Mouse (Mus musculus): ENCODE measurements at regions not wholly inside any gene's neighbourhood (a gene's known extent, or its start where the extent isn't known, plus 50 kb on each side); places are given as distances from the start of the nearest gene placed in this dataset.

DNA sequence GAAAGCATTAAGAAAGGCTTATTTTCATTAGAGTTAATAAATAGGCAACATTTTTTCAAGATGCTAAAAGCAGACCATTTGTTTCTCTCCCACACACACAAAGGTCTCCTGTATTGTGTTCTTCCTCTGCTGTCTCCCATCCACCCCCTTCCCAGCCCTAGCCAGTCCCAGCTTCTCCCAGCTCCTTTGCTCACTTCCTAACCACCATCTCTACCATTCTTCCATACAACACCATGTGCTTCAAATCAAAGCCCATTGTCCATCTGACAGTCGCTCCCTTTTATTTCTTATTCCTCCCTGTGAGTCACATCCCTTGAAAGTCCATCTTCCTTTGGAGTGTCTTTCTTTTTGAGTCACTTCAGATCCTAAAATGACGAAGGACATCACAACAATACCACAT, 185.0 kb upstream of the Prep start:
- TF ChIP-seq POLR2A (IDR thresholded peaks at IDR 0.05; ENCODE audit: insufficient read depth, low read depth, low read length), result no peak
- no peak for TF ChIP-seq CTCF (IDR thresholded peaks at IDR 0.05; ENCODE audit: insufficient read depth, low read depth, low read length)
